Mouse (Mus musculus) testis, postnatal 14 days (tissue): ENCODE results near the gene Disp1.

Experiments
- DNase-seq: peaks from one replicate; pipeline ENCODE4 v3.0.0; 2021; ENCODE audit warnings: low spot score

Gene Disp1

DNA sequence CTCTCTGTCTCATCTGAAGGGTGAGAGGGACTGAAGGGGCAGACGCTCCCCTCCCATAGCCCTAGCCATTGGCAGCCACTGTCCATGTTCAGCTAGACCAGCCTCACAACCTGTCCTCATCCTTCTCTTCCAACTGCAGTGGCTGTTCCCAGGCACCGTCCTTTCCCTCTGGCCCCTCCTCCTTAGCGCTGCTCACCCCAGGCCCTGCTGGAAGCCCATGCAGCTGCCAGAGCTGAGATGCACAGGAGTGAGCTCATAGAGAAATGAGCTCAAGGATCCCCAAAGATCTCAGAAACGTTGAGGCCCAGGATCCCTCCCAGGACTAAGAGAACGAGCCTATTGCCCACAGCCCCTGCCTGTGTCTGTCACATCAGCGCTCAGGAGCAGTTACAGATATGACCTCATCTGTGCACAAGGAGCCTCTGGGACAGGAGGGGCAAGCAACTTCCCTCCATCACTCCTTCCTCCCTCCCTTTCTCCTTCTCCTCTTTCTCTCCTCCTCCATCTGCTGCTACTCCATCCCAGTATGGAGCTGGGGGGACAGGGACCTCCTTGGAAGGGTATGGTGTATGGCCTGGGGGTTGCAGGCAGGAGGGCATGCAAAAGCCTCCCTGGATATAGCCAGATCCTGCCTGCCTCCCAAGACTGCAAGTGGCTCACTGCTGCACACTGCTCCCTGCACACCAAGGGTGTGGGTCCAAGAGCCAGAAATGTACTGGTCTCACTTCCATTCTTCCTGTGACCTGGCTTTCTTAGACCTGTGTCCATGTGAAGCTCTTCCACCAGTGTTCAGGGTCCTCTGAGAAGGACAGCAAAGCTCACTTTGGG, 181.2 kb downstream of the Disp1 start:
- no peak for DNase-seq

DNA sequence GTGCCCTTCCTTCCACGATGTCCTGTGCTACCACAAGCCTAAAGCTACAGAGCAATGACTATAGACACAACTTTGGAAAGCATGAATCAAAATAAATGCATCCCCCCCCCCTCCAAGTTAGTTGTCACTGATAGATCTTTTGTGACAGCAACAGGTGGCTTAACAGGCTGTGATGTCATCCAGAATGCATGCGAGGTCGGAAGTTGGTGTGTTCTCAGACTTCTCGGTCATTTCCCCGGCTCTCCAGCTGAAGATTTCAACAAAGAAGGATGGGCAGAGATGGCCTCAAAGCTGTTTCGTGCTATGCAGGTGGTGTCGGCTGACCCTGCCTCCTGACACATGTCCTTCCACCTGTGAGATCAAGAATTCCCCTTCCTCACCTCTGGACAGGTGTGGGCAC, 181.9 kb downstream of the Disp1 start:
- no peak for DNase-seq
